Mouse (Mus musculus) lung, adult 2 months (tissue): ENCODE measurements around the gene Gtf2f2.

Experiments used
- CTCF ChIP-seq: fragments of 200-500 bp; IDR thresholded peaks from 2 replicates; pipeline ENCODE4 v1.5.1; 2011; ENCODE audit warnings: mild to moderate bottlenecking, low read length, control low read depth; ENCODE audit not compliant: insufficient read depth
- POLR2A ChIP-seq: fragments of 200-500 bp; IDR thresholded peaks from 2 replicates; pipeline ENCODE4 v1.6.1; 2011; ENCODE audit warnings: low read depth, mild to moderate bottlenecking, control low read depth, low read length, borderline replicate concordance; ENCODE audit errors: extremely low read depth

GRCm38 (mm10) chr14:76031117-76031842 is 20.6 kb upstream of the Gtf2f2 start:
- TF ChIP-seq CTCF, result no peak
- no peak for TF ChIP-seq POLR2A
